Mouse (Mus musculus): ENCODE data around the gene Crisp2. TPM values are rescaled to one million over a fixed set of nuclear protein-coding genes. Genes with fewer than 3 reads are reported as not detected.
A peak's percentile ranks its signal among the peaks of the same experiment; 100 is the strongest.

Crisp2 gene
- total and polyA plus RNA-seq, 3 experiments: 1.2 to 1.4 TPM; not detected in 1

GRCm38 (mm10) chr17:40793921-40794854 is 12.6 kb downstream of the Crisp2 start:
- Histone ChIP-seq H3K4me1 (ENCODE audit: control insufficient read depth in 1 of 2, insufficient read depth in 2 of 2, low read length in 2 of 2) (peaks cover 4 to 6% of the 10 kb centered on the region in 2 experiments; a peak in 3 of 4 replicates), H3K9me3 (replicated peaks; ENCODE audit: insufficient read depth, low read length) (no peaks in the 10 kb centered on the region), H3K27me3 (ENCODE audit: control insufficient read depth in 1 of 2, insufficient read depth in 2 of 2, low read length in 2 of 2) (no peaks in the 10 kb centered on the region), H3K79me2 (ENCODE audit: control insufficient read depth, insufficient read depth, low read length, poor library complexity) (no peaks in the 10 kb centered on the region), H3K9ac (ENCODE audit: control insufficient read depth, low read depth, low read length, poor library complexity, severe bottlenecking) (peak overlapping the region; percentile 68), H3K36me3 (ENCODE audit: control insufficient read depth in 1 of 2, insufficient read depth in 2 of 2, low read length in 2 of 2) (peaks cover 0 to 27% of the 10 kb centered on the region in 2 experiments; a peak in 2 of 4 replicates), H3K4me3 (ENCODE audit: control insufficient read depth in 1 of 2, insufficient read depth in 1 of 2, low read depth in 2 of 2, low read length in 2 of 2) (peak overlapping the region; percentile 25 to 49), H3K27ac (ENCODE audit: control insufficient read depth, low read depth, low read length) (peak overlapping the region; percentile 61)
- DNase-seq (ENCODE audit: low read depth, low spot score): peak; percentile 91
- TF ChIP-seq SMC3 (IDR thresholded peaks at IDR 0.05; ENCODE audit: low read depth, low read length): peak; percentile 59
- TF ChIP-seq EP300 (IDR thresholded peaks at IDR 0.05; ENCODE audit: low read depth in 1 of 2, low read length in 2 of 2): peak in 1 of 2 experiments; percentile 43; a peak in 2 of 4 replicates
- peak; percentile 95 for TF ChIP-seq MAX (IDR thresholded peaks at IDR 0.05; ENCODE audit: low read length)
- no peak for TF ChIP-seq MYB (IDR thresholded peaks at IDR 0.05; ENCODE audit: low read depth, low read length)
- no peak for TF ChIP-seq NRF1 (IDR thresholded peaks at IDR 0.05; ENCODE audit: insufficient read depth, low read depth, low read length, poor library complexity, severe bottlenecking)
- peak; percentile 75 for TF ChIP-seq USF1 (IDR thresholded peaks at IDR 0.05; ENCODE audit: low read depth, low read length)
- no peak; the same call in 1 of the 2 replicates for TF ChIP-seq RCOR1 (IDR thresholded peaks at IDR 0.05; ENCODE audit: low read depth, low read length)
- no peak for TF ChIP-seq POLR2A (IDR thresholded peaks at IDR 0.05; ENCODE audit: control insufficient read depth in 1 of 2, insufficient read depth in 1 of 2, low read depth in 1 of 2, low read length in 2 of 2, poor library complexity in 1 of 2)
- no peak for TF ChIP-seq USF2 (IDR thresholded peaks at IDR 0.05; ENCODE audit: borderline replicate concordance in 1 of 2, insufficient read depth in 1 of 2, low read depth in 1 of 2, low read length in 2 of 2)
- no peak for TF ChIP-seq CHD1 (IDR thresholded peaks at IDR 0.05; ENCODE audit: low read depth, low read length)
- no peak for TF ChIP-seq ZC3H11A (IDR thresholded peaks at IDR 0.05; ENCODE audit: low read depth, low read length)
- no peak for TF ChIP-seq POLR2AphosphoS2 (IDR thresholded peaks at IDR 0.05; ENCODE audit: low read length)
- TF ChIP-seq MAFK (IDR thresholded peaks at IDR 0.05; ENCODE audit: borderline replicate concordance, low read depth, low read length): no peak
- peak; percentile 85 for TF ChIP-seq ZNF384 (IDR thresholded peaks at IDR 0.05; ENCODE audit: low read depth, low read length)
- no peak for TF ChIP-seq HCFC1 (IDR thresholded peaks at IDR 0.05; ENCODE audit: low read depth, low read length)
- peak; percentile 94 for TF ChIP-seq MAZ (IDR thresholded peaks at IDR 0.05; ENCODE audit: low read depth, low read length)
- TF ChIP-seq CTCF (IDR thresholded peaks at IDR 0.05 in 2 of 3, conservative IDR thresholded peaks at IDR 0.05 in 1 of 3; ENCODE audit: control insufficient read depth in 1 of 3, insufficient read depth in 1 of 3, low read depth in 2 of 3, low read length in 3 of 3, poor library complexity in 1 of 3, severe bottlenecking in 1 of 3): peak; percentile 38 to 74 (median 67)
- TF ChIP-seq UBTF (IDR thresholded peaks at IDR 0.05; ENCODE audit: borderline replicate concordance, insufficient read depth, low read depth, low read length): no peak
- no peak for TF ChIP-seq CHD2 (IDR thresholded peaks at IDR 0.05; ENCODE audit: low read length)
- 0 out of 2 replicates have a peak, but pooled peaks have one; percentile 21 for TF ChIP-seq ELF1 (IDR thresholded peaks at IDR 0.05; ENCODE audit: low read depth, low read length)
- TF ChIP-seq KAT2A (conservative IDR thresholded peaks at IDR 0.05; ENCODE audit: low read depth, low read length): no peak
- TF ChIP-seq MYC (IDR thresholded peaks at IDR 0.05; ENCODE audit: low read depth, low read length): 0 out of 2 replicates have a peak, but pooled peaks have one; percentile 61
- TF ChIP-seq RAD21 (IDR thresholded peaks at IDR 0.05; ENCODE audit: low read depth, low read length): peak; percentile 33
- no peak for TF ChIP-seq POLR2AphosphoS5 (IDR thresholded peaks at IDR 0.05; ENCODE audit: borderline replicate concordance, low read depth, low read length)
- TF ChIP-seq E2F4 (IDR thresholded peaks at IDR 0.05; ENCODE audit: borderline replicate concordance, low read depth, low read length): no peak
- TF ChIP-seq GATA1 (IDR thresholded peaks at IDR 0.05; ENCODE audit: low read depth, low read length): no peak
- TF ChIP-seq TAL1 (IDR thresholded peaks at IDR 0.05; ENCODE audit: low read length): no peak
- no peak for TF ChIP-seq TCF12 (IDR thresholded peaks at IDR 0.05; ENCODE audit: low read depth, low read length)
- TF ChIP-seq MEF2A (IDR thresholded peaks at IDR 0.05; ENCODE audit: extremely low read depth, insufficient replicate concordance, low read depth, low read length, poor library complexity, severe bottlenecking): no peak
- 0 out of 2 replicates have a peak, but pooled peaks have one; percentile 43 for TF ChIP-seq ETS1 (IDR thresholded peaks at IDR 0.05; ENCODE audit: low read depth, low read length)
- TF ChIP-seq BHLHE40 (IDR thresholded peaks at IDR 0.05; ENCODE audit: borderline replicate concordance, low read depth, low read length): 0 out of 2 replicates have a peak, but pooled peaks have one; percentile 31
- TF ChIP-seq ZMIZ1 (IDR thresholded peaks at IDR 0.05; ENCODE audit: low read depth, low read length): no peak
- peak; percentile 77 for TF ChIP-seq SIN3A (IDR thresholded peaks at IDR 0.05; ENCODE audit: low read length)
- TF ChIP-seq GABPA (IDR thresholded peaks at IDR 0.05; ENCODE audit: low read depth, low read length): no peak
